Mouse (Mus musculus) forebrain, postnatal 0 days (tissue): Measurements from ENCODE around the gene Gm13289. TPM values are rescaled to one million over a fixed set of nuclear protein-coding genes. Genes with fewer than 3 reads are reported as not detected.
"Not testable (repeated sequence)": the region's sequence is repeated elsewhere in the genome, so short reads cannot be mapped to it uniquely, and the experiment has no call there.

Source experiments
- ATAC-seq: fragments of 200-750 bp; cut with Nextera tagmentation; 2 replicates; pipeline ENCODE4 v1.8.0; 2017; ENCODE audit warnings: mild to moderate bottlenecking, moderate library complexity
- DNase-seq: peaks from one replicate; pipeline ENCODE4 v3.0.0-alpha.2; 2015
- H3K27ac ChIP-seq: fragments of 300-500 bp; sonication (generic); 2 replicates; pipeline ENCODE4 v1.5.1; 2014; ENCODE audit warnings: low read depth, mild to moderate bottlenecking, antibody characterized with exemption, low read length, moderate library complexity, mixed read lengths
- H3K27me3 ChIP-seq: fragments of 300-500 bp; sonication (generic); 2 replicates; pipeline ENCODE4 v1.6.1; 2014; ENCODE audit warnings: mild to moderate bottlenecking, low read length, mixed read lengths; ENCODE audit not compliant: insufficient read depth
- H3K36me3 ChIP-seq: fragments of 300-500 bp; sonication (generic); 2 replicates; pipeline ENCODE4 v1.6.1; 2014; ENCODE audit warnings: mild to moderate bottlenecking, moderate library complexity; ENCODE audit not compliant: insufficient read depth
- H3K4me1 ChIP-seq: fragments of 300-500 bp; sonication (generic); 2 replicates; pipeline ENCODE4 v1.6.1; 2014; ENCODE audit warnings: antibody characterized with exemption; ENCODE audit not compliant: insufficient read depth
- H3K4me2 ChIP-seq: fragments of 300-500 bp; sonication (generic); 2 replicates; pipeline ENCODE4 v1.6.1; 2014; ENCODE audit warnings: low read depth, mild to moderate bottlenecking, moderate library complexity
- H3K4me3 ChIP-seq: fragments of 300-500 bp; sonication (generic); 2 replicates; pipeline ENCODE4 v1.5.1; 2014; ENCODE audit warnings: low read depth, low read length, mixed read lengths
- H3K9ac ChIP-seq: fragments of 300-500 bp; sonication (generic); 2 replicates; pipeline ENCODE4 v1.6.1; 2014; ENCODE audit warnings: mild to moderate bottlenecking
- H3K9me3 ChIP-seq: fragments of 300-500 bp; sonication (generic); 2 replicates; pipeline ENCODE4 v1.6.1; 2016; ENCODE audit warnings: low read length
- CTCF ChIP-seq: sonication (generic); IDR thresholded peaks from 2 replicates; pipeline ENCODE4 v1.5.1; 2016; ENCODE audit warnings: antibody characterized with exemption, control low read depth, low read depth
- WGBS: fragments of 180-500 bp; shearing (Covaris S2); extraction: QIAGEN DNeasy Blood & Tissue Kit; methylation state at CpG from one replicate; pipeline ENCODE4 v1.1.7; 2014; 5-methylcytosine and 5-hydroxymethylcytosine counted together
- polyA plus RNA-seq: library from polyadenylated mRNA; unstranded; fragments of >200 nt; fragmentation: Nextera tagmentation; extraction: Ambion mirVana; gene quantifications from 2 replicates; pipeline ENCODE4 v1.2.1, GENCODE M21; 2015
- total RNA-seq: library from RNA; depleted of rRNA; stranded (reverse); fragments of >200 nt; gene quantifications from 2 replicates; pipeline ENCODE4 v1.2.3, GENCODE M21; 2014; rRNA removed

Gm13289 gene
- not detected in 2 replicates for total RNA-seq
- polyA plus RNA-seq: not detected in 2 replicates

GRCm38 (mm10) chr4:88776622-88777021 lies at the start of gene Gm13289:
Gene Gm13289 (plus strand): TSS chr4:88776922.
- not testable (repeated sequence) for H3K27ac ChIP-seq, H3K36me3 ChIP-seq, H3K27me3 ChIP-seq, H3K9ac ChIP-seq, H3K9me3 ChIP-seq, H3K4me1 ChIP-seq, ATAC-seq, DNase-seq, H3K4me2 ChIP-seq, H3K4me3 ChIP-seq
- no CpG with 5 or more reads among the region's 29 CpGs for whole genome bisulfite sequencing

- H3K4me2 ChIP-seq: no peak overlapping the region
- 5% methylated on average over 1 of the region's 1 CpGs for WGBS
- DNase-seq (no peak), ATAC-seq (no peak)
- H3K36me3 ChIP-seq: no peaks in the 10 kb centered on the region
- H3K9me3 ChIP-seq: no peaks in the 10 kb centered on the region
- no peak overlapping the region for H3K4me3 ChIP-seq
- no peaks in the 10 kb centered on the region for H3K4me1 ChIP-seq
- peak; percentile 60 for TF ChIP-seq CTCF
- no peaks in the 10 kb centered on the region; the same call in 1 of the 2 replicates for H3K27me3 ChIP-seq
- H3K27ac ChIP-seq: no peak overlapping the region
- H3K9ac ChIP-seq: no peak overlapping the region
Observed at GRCm38 (mm10) chr4:88727324-88727723, 49.4 kb upstream of the Gm13289 start.

- no peaks in the 10 kb centered on the region for H3K27me3 ChIP-seq
- no peak overlapping the region for H3K27ac ChIP-seq
- ATAC-seq (peak; percentile 14; the same call in 1 of the 2 replicates), DNase-seq (peak; percentile 54)
- 2% methylated on average over 2 of the region's 2 CpGs for WGBS
- H3K4me2 ChIP-seq: no peak overlapping the region
- no peaks in the 10 kb centered on the region for H3K4me1 ChIP-seq
- no peak overlapping the region for H3K4me3 ChIP-seq
- H3K9me3 ChIP-seq: no peaks in the 10 kb centered on the region
- H3K36me3 ChIP-seq: no peaks in the 10 kb centered on the region
- H3K9ac ChIP-seq: no peak overlapping the region
- peak; percentile 71 for TF ChIP-seq CTCF
Observed at GRCm38 (mm10) chr4:88738480-88738879, 38.2 kb upstream of the Gm13289 start.

GRCm38 (mm10) chr4:88739036-88739435 lies 37.7 kb upstream of the Gm13289 start:
- Histone ChIP-seq H3K9me3 (no peaks in the 10 kb centered on the region), H3K4me3 (no peak overlapping the region), H3K4me2 (no peak overlapping the region), H3K36me3 (no peaks in the 10 kb centered on the region), H3K27ac (no peak overlapping the region), H3K27me3 (no peaks in the 10 kb centered on the region), H3K4me1 (no peaks in the 10 kb centered on the region), H3K9ac (no peak overlapping the region)
- ATAC-seq (no peak), DNase-seq (no peak)
- no peak for TF ChIP-seq CTCF
- 87% methylated on average over 6 of the region's 6 CpGs for WGBS

GRCm38 (mm10) chr4:88741426-88741825 lies 35.3 kb upstream of the Gm13289 start:
- ATAC-seq: no peak
- no peaks in the 10 kb centered on the region for H3K27me3 ChIP-seq
- WGBS: 93% methylated on average over 4 of the region's 4 CpGs
- H3K9ac ChIP-seq: no peak overlapping the region
- H3K4me3 ChIP-seq: no peak overlapping the region
- no peak for DNase-seq
- no peak overlapping the region for H3K4me2 ChIP-seq
- no peaks in the 10 kb centered on the region for H3K9me3 ChIP-seq
- no peaks in the 10 kb centered on the region for H3K4me1 ChIP-seq
- H3K36me3 ChIP-seq: no peaks in the 10 kb centered on the region
- no peak for TF ChIP-seq CTCF
- no peak overlapping the region for H3K27ac ChIP-seq

- no peak overlapping the region for H3K27ac ChIP-seq
- no peaks in the 10 kb centered on the region for H3K9me3 ChIP-seq
- no peak for ATAC-seq
- no peak overlapping the region for H3K4me3 ChIP-seq
- no peaks in the 10 kb centered on the region for H3K36me3 ChIP-seq
- H3K4me2 ChIP-seq: no peak overlapping the region
- 69% methylated on average over 7 of the region's 7 CpGs for whole genome bisulfite sequencing
- H3K27me3 ChIP-seq: no peaks in the 10 kb centered on the region
- H3K4me1 ChIP-seq: no peaks in the 10 kb centered on the region
- no peak for DNase-seq
- no peak overlapping the region for H3K9ac ChIP-seq
- TF ChIP-seq CTCF: peak; percentile 36
Observed at GRCm38 (mm10) chr4:88742771-88743371, 33.9 kb upstream of the Gm13289 start.

- no peak overlapping the region for H3K27ac ChIP-seq
- no peak for TF ChIP-seq CTCF
- ATAC-seq: no peak
- H3K9me3 ChIP-seq: no peaks in the 10 kb centered on the region
- no peak overlapping the region for H3K4me3 ChIP-seq
- H3K4me2 ChIP-seq: no peak overlapping the region
- no peaks in the 10 kb centered on the region for H3K36me3 ChIP-seq
- 61% methylated on average over 3 of the region's 3 CpGs for WGBS
- DNase-seq: no peak
- H3K9ac ChIP-seq: no peak overlapping the region
- no peaks in the 10 kb centered on the region for H3K4me1 ChIP-seq
- no peaks in the 10 kb centered on the region for H3K27me3 ChIP-seq
Observed at GRCm38 (mm10) chr4:88744207-88744606, 32.5 kb upstream of the Gm13289 start.
